Comparison of ENCODE assay signal across 7 mouse cellular contexts in the genomic region with DNA sequence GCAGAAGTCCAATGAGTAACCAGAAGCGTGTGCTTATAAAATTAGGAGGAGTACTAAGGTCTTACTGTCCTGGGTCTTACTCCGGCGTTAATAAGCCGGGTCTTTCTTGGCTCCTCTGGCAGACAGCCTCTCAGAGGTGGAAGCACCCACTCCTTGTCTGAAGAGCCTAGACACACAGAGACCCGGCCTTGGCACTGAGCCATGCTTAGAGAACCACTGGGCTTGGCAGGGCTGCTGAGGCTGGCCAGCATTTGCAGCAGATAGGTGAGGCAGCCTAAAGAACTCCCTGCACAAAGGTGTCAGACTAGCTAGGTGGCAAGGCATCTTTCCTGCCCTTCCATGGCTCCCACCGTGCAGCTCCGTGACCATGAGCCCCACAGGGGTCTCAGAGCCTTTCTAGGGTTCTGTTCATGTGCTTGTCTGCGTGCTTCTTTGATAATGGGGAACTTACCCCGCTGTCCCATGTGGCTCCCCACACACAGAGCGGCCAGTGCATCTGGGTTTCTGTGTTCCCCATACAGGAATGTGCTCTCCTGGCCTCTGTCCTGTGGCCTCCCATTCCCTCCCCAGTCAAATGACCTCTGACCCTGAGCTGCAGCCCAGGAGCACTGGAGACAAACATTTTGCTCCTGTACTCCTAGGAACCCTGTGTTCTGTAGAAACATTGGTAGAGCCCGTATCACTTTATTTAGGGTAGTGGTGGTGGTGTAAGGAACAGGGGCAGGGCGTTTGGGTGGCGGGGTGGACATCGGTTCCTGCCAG. TPM values are rescaled to one million over a fixed set of nuclear protein-coding genes. Genes with fewer than 3 reads are reported as not detected.
DNase-seq lines count a peak whose midpoint lies in the region; ATAC-seq and TF ChIP-seq lines count a peak whose summit lies in the region.

No protein-coding gene starts in this region.

- DNase-seq in MN1 (ENCODE audit: low spot score) = peak; percentile 79
- DNase-seq in lung, embryonic 14.5 days = peak; percentile 87
- no peak for DNase-seq in embryo, embryonic 10 days (ENCODE audit: low spot score)
- no peak for DNase-seq in urinary bladder, postnatal 4 days (ENCODE audit: low spot score in 2 of 2)

- 72% methylated on average over 14 of the region's 14 CpGs for WGBS in embryonic facial prominence, embryonic 12.5 days
- 64% methylated on average over 14 of the region's 14 CpGs for WGBS in intestine, embryonic 16.5 days
- 50% methylated on average over 14 of the region's 14 CpGs for whole genome bisulfite sequencing in lung, embryonic 14.5 days

- peak overlapping the region; percentile 73 for H3K27ac ChIP-seq in embryonic facial prominence, embryonic 12.5 days
- peak overlapping the region; percentile 81 for H3K27ac ChIP-seq in intestine, embryonic 16.5 days (ENCODE audit: low read length)
- H3K27ac ChIP-seq in lung, embryonic 14.5 days (ENCODE audit: low read depth) = peak overlapping the region; percentile 99

- peaks cover 54% of the 10 kb centered on the region for H3K4me1 ChIP-seq in embryonic facial prominence, embryonic 12.5 days
- H3K4me1 ChIP-seq in intestine, embryonic 16.5 days (ENCODE audit: control insufficient read depth, insufficient read depth, low read length) = peaks cover 44% of the 10 kb centered on the region
- peaks cover 25% of the 10 kb centered on the region for H3K4me1 ChIP-seq in lung, embryonic 14.5 days (ENCODE audit: insufficient read depth)

- H3K27me3 ChIP-seq in embryonic facial prominence, embryonic 12.5 days = no peaks in the 10 kb centered on the region
- no peaks in the 10 kb centered on the region for H3K27me3 ChIP-seq in intestine, embryonic 16.5 days (replicated peaks; ENCODE audit: control insufficient read depth, insufficient read depth, low read length)
- no peaks in the 10 kb centered on the region for H3K27me3 ChIP-seq in lung, embryonic 14.5 days (ENCODE audit: insufficient read depth, low read length)

- H3K36me3 ChIP-seq in embryonic facial prominence, embryonic 12.5 days = peaks cover 3% of the 10 kb centered on the region; the same call in 1 of the 2 replicates
- H3K36me3 ChIP-seq in intestine, embryonic 16.5 days (ENCODE audit: control insufficient read depth, insufficient read depth, low read length) = no peaks in the 10 kb centered on the region
- no peaks in the 10 kb centered on the region for H3K36me3 ChIP-seq in lung, embryonic 14.5 days (ENCODE audit: insufficient read depth)

- H3K4me3 ChIP-seq in embryonic facial prominence, embryonic 12.5 days = no peak overlapping the region
- H3K4me3 ChIP-seq in intestine, embryonic 16.5 days (ENCODE audit: low read length) = no peak overlapping the region
- no peak overlapping the region for H3K4me3 ChIP-seq in lung, embryonic 14.5 days (ENCODE audit: low read depth, low read length)

- peak overlapping the region; percentile 16; the same call in 1 of the 2 replicates for H3K9ac ChIP-seq in embryonic facial prominence, embryonic 12.5 days
- no peak overlapping the region for H3K9ac ChIP-seq in intestine, embryonic 16.5 days (ENCODE audit: low read depth, low read length)
- peak overlapping the region; percentile 27; the same call in 1 of the 2 replicates for H3K9ac ChIP-seq in lung, embryonic 14.5 days

- no peak for TF ChIP-seq CTCF in lung, embryonic 14.5 days (IDR thresholded peaks at IDR 0.05; ENCODE audit: low read depth)

- ATAC-seq in embryonic facial prominence, embryonic 12.5 days (ENCODE audit: insufficient number of reproducible peaks, insufficient read depth, low FRiP score, low TSS enrichment) = no peak
- peak; percentile 39 for ATAC-seq in intestine, embryonic 16.5 days
- peak; percentile 71 for ATAC-seq in lung, embryonic 14.5 days (ENCODE audit: insufficient read depth)
- ATAC-seq in monocyte, adult 5-6 weeks (replicated peaks; ENCODE audit: insufficient number of reproducible peaks, low FRiP score, low TSS enrichment, poor library complexity, severe bottlenecking) = no peak

- H3K4me2 ChIP-seq in embryonic facial prominence, embryonic 12.5 days (replicated peaks) = no peak overlapping the region
- no peak overlapping the region for H3K4me2 ChIP-seq in intestine, embryonic 16.5 days (ENCODE audit: low read depth, low read length)
- H3K4me2 ChIP-seq in lung, embryonic 14.5 days = peak overlapping the region; percentile 21; the same call in 1 of the 2 replicates

- no peaks in the 10 kb centered on the region for H3K9me3 ChIP-seq in embryonic facial prominence, embryonic 12.5 days
- no peaks in the 10 kb centered on the region for H3K9me3 ChIP-seq in intestine, embryonic 16.5 days (ENCODE audit: control insufficient read depth, low read length)
- no peaks in the 10 kb centered on the region for H3K9me3 ChIP-seq in lung, embryonic 14.5 days (ENCODE audit: low read depth, low read length)

RNA-seq across cellular contexts. Expression of a gene that starts 54.1 kb away (rescaled TPM):
- polyA plus RNA-seq in embryonic facial prominence, embryonic 12.5 days (2016; fragmentation: Nextera tagmentation; extraction: Ambion mirVana) = 1.7 and 1.9 TPM in 2 replicates
- polyA plus RNA-seq in intestine, embryonic 16.5 days (2015; fragmentation: Nextera tagmentation; extraction: Ambion mirVana) = 1.6 TPM in 2 replicates
- polyA plus RNA-seq in lung, embryonic 14.5 days (2014; fragmentation: Nextera tagmentation; extraction: Ambion mirVana) = 1.6 and 2.0 TPM in 2 replicates
- 1.6 to 2.7 TPM (median 2.3 TPM) in 3 replicates for total RNA-seq in monocyte, adult 5-6 weeks (2017)

Comparison
In these comparisons a context has a peak if more than half of its experiments do, and no peak if none do; other contexts are left out.
1. DNase-seq: peak in MN1 (single experiment) and lung, embryonic 14.5 days (single experiment); none in embryo, embryonic 10 days (single experiment) and urinary bladder, postnatal 4 days (0 of 2).
2. ATAC-seq: peak in intestine, embryonic 16.5 days (single experiment) and lung, embryonic 14.5 days (single experiment); none in embryonic facial prominence, embryonic 12.5 days (single experiment) and monocyte, adult 5-6 weeks (single experiment).
3. Peak in every context shown above with its lines, with median percentiles within 50 percentile points of each other: H3K27ac ChIP-seq.